Mouse (Mus musculus) ES-E14 (cell line): ENCODE data around the gene Gpd1. TPM values are rescaled to one million over a fixed set of nuclear protein-coding genes. Genes with fewer than 3 reads are reported as not detected.
"Not testable (repeated sequence)": the region's sequence is repeated elsewhere in the genome, so short reads cannot be mapped to it uniquely, and the experiment has no call there.

Source experiments
- DNase-seq: peaks from one replicate; pipeline ENCODE4 v3.0.0-alpha.2; 2013; ENCODE audit warnings: low read depth, low spot score
- H3K27ac ChIP-seq: 2 replicates; pipeline ENCODE4 v1.5.1; 2012; ENCODE audit warnings: low read depth, mild to moderate bottlenecking, low read length, moderate library complexity, mixed read lengths; ENCODE audit not compliant: poor library complexity, insufficient read depth, severe bottlenecking
- H3K36me3 ChIP-seq: 2 replicates; pipeline ENCODE4 v1.6.1; 2012; ENCODE audit warnings: mild to moderate bottlenecking, low read length, moderate library complexity, mixed read lengths; ENCODE audit not compliant: control insufficient read depth, poor library complexity, insufficient read depth, severe bottlenecking
- H3K4me1 ChIP-seq, 2 experiments: fragments of 150-350 bp in 1 of 2; sonication (generic) in 1 of 2; 2 replicates each; pipeline ENCODE4 v1.6.1; 2012; ENCODE audit warnings: low read length in 2 of 2, mild to moderate bottlenecking in 1 of 2, mixed read lengths in 1 of 2; ENCODE audit not compliant: control insufficient read depth in 2 of 2, insufficient read depth in 2 of 2, poor library complexity in 1 of 2
- H3K4me3 ChIP-seq, 2 experiments: fragments of 150-350 bp in 1 of 2; sonication (generic) in 1 of 2; 2 replicates each; pipeline ENCODE4 v1.5.1; 2012; ENCODE audit warnings: low read length in 2 of 2, low read depth in 1 of 2, mild to moderate bottlenecking in 1 of 2, mixed read lengths in 1 of 2; ENCODE audit not compliant: insufficient read depth in 1 of 2, poor library complexity in 1 of 2, severe bottlenecking in 1 of 2
- H3K9ac ChIP-seq: 2 replicates; pipeline ENCODE4 v1.6.1; 2012; ENCODE audit warnings: low read depth, mild to moderate bottlenecking, low read length, mixed read lengths; ENCODE audit not compliant: poor library complexity, insufficient read depth, severe bottlenecking
- H3K9me3 ChIP-seq: fragments of 150-350 bp; sonication (generic); 2 replicates; pipeline ENCODE4 v1.6.1; 2012; ENCODE audit warnings: low read depth, mild to moderate bottlenecking, low read length; ENCODE audit not compliant: control insufficient read depth, insufficient read depth
- CHD2 ChIP-seq: IDR thresholded peaks from 2 replicates; pipeline ENCODE4 v1.6.1; 2014; ENCODE audit warnings: mild to moderate bottlenecking, low read depth, low read length, inconsistent platforms
- HCFC1 ChIP-seq: IDR thresholded peaks from 2 replicates; pipeline ENCODE4 v1.6.1; 2012; ENCODE audit warnings: low read length, inconsistent platforms, borderline replicate concordance; ENCODE audit not compliant: insufficient read depth
- MAFK ChIP-seq: IDR thresholded peaks from 2 replicates; pipeline ENCODE4 v1.6.1; 2014; ENCODE audit warnings: mild to moderate bottlenecking, low read depth, low read length, inconsistent platforms; ENCODE audit not compliant: insufficient read depth
- ZC3H11A ChIP-seq: IDR thresholded peaks from 2 replicates; pipeline ENCODE4 v1.6.1; 2012; ENCODE audit warnings: low read depth, mild to moderate bottlenecking, inconsistent platforms, low read length, borderline replicate concordance
- ZNF384 ChIP-seq: IDR thresholded peaks from 2 replicates; pipeline ENCODE4 v1.6.1; 2012; ENCODE audit warnings: low read depth, low read length, inconsistent platforms
- in situ Hi-C, 2 experiments: fragments of 600-800 bp; cut with MboI; formaldehyde crosslinking; loops; one replicate each; pipeline ENCODE4 v1.15.1; 2025; ENCODE audit warnings: low sequenced_read_pairs in 2 of 2, inconsistent platforms in 1 of 2; ENCODE audit not compliant: unreplicated experiment in 2 of 2
- total RNA-seq: library from RNA; depleted of rRNA; stranded (reverse); fragments of 300-350 nt; gene quantifications from 2 replicates; pipeline ENCODE4 v1.2.3, GENCODE M21; 2012

Gene Gpd1
- total RNA-seq, 1 experiment, result 0.85 TPM

DNA sequence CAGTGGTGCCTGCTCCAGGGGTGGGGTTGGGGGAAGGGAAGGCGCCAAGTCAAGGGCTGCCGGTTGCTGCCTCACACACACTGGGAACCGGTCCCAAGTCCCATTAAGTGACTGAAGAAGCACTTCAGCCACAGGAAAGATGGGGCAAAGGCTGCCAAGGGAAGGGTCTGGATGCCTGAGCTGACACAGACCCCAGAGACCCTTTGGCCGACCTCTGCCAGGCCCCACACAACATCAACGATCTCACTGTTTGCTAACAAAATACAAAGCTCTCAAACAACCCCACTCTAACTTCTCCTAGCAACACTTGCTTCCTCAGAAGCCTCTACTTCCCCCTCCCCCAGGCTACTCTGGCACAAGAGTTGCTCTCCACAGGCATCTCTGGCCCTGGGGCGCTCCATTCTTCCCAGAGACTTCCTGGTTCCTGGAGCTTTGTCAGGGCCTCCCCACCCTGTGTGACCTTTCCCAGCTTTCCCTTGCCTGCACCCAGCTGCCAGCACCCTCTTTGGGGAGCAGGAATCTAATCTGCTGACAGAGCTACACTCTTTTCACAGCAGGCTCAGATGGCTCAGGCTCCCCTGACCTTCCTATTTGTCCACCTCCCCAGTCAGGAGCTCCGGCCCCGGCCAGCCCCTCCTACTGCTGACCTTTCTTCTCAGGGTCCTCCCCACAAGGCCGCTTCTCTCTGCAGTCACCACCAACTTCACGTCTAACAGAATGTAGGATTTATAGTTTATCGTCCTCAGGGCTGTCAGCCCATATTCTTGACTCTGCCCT is 6.4 kb downstream of the Gpd1 start:
- no peak for TF ChIP-seq HCFC1
- peaks cover 4% of the 10 kb centered on the region; the same call in 1 of the 2 replicates for H3K36me3 ChIP-seq
- H3K4me1 ChIP-seq, result peaks cover 5 to 30% of the 10 kb centered on the region in 2 experiments; a peak in 3 of 4 replicates
- H3K9ac ChIP-seq, result 0 out of 2 replicates have a peak overlapping the region, but pooled peaks have one; percentile 28
- peak overlapping the region; percentile 53; the same call in 1 of the 2 replicates for H3K27ac ChIP-seq
- 0 out of 4 replicates have a peak overlapping the region, but pooled peaks have one; percentile 11 to 19 for H3K4me3 ChIP-seq
- in situ Hi-C loops, result no loop called here
- no peaks in the 10 kb centered on the region for H3K9me3 ChIP-seq
- no peak for DNase-seq

DNA sequence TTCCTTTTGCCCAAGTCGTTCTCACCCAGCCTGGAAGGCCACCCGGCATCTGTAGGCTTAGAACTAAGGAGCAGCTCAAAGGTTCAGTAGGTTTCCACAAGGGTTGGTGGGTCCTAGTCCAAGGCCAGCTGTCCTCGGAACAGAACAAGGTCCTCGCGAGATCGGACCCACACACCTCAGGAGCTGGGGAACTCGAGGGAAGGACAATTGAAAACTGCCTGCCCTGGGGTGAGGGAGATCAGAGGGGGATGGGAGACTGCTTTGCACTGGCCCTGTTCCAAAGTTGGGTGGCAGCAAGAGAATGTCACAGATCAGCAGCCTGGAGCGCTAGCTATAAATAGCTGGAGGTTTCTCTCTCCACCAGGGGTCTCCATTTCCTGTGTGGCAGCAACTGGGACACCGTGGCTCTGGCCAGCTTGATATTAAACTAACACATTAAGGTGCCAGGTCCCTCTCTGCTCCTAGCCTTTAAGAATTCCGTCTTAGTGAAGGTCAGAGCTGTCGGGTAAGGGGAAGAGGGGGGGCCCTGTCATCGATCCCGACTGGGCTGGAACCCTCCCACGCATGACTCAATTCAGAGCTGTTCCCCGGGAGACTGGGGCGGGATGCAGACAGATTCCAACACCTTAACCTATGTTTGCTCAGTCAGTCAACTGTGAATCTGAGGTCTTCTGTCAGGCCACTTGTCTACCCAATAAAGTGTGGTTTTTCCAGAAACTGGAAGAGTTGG is 7.1 kb downstream of the Gpd1 start:
- Histone ChIP-seq H3K27ac (peak overlapping the region; percentile 32; the same call in 1 of the 2 replicates), H3K9ac (peak overlapping the region; percentile 1; the same call in 1 of the 2 replicates), H3K4me1 (peaks cover 5 to 30% of the 10 kb centered on the region in 2 experiments; a peak in 3 of 4 replicates), H3K9me3 (no peaks in the 10 kb centered on the region), H3K36me3 (peaks cover 4% of the 10 kb centered on the region; the same call in 1 of the 2 replicates), H3K4me3 (peak overlapping the region in 1 of 2 experiments; percentile 28; a peak in 2 of 4 replicates)
- in situ Hi-C loops, result no loop called here
- TF ChIP-seq ZC3H11A (no peak), ZNF384 (no peak), MAFK (no peak), CHD2 (no peak), HCFC1 (no peak)
- no peak for DNase-seq

DNA sequence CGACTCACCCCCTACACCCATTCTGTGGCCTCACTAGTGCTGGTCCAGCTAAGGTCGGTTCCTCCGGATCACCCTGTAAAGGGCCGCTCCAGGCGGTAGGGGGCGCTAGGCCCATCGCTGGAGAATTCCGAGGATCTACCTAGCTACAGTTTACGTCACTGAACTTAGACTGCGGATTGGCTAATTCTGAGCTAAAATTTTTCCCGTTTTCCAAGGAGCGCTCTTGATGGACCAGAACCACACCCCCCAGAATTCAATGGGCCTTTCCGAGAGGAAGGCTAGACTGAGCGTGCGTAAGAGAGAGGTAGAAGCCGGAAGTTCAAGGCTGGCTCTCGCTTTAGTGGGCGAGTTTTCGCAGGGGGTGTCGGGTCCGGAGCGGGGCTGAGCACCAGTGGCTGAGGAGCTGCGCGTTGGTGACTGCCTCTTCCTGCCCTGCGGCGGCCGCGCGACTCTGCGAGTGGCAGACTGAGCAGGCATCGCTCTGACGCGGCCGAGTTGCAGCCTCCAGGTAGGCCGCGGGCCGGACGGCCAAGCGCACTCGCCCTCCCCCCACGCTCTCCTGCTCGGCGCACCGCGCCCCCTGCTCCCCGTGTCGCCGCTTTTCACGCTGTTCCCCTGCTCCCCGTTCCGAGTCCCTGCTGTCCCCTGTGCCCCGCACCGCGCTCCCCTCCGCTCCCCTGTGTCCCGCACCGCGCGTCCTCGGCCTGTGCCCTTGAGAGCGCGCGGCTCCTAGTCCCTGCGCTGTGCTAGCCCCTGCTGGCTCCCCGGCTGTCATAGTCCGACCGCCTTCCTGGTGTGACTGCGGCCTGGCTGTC is 8.2 kb downstream of the Gpd1 start, which contains the start of gene Cox14:
Cox14 (plus strand) TSS at position 278 of the 815 bp plus-strand sequence.
- Histone ChIP-seq H3K9me3 (no peaks in the 10 kb centered on the region), H3K4me3 (peak within 1 kb of the TSS; percentile 76 to 96), H3K36me3 (peaks cover 4% of the 10 kb centered on the region; the same call in 1 of the 2 replicates), H3K9ac (peak within 1 kb of the TSS; percentile 90), H3K27ac (peak within 1 kb of the TSS; percentile 17; the same call in 1 of the 2 replicates), H3K4me1 (peaks cover 5 to 27% of the 10 kb centered on the region in 2 experiments; a peak in 3 of 4 replicates)
- DNase-seq, result peak; percentile 97
- in situ Hi-C loops, result no loop called here
- TF ChIP-seq ZNF384, result no peak
- TF ChIP-seq MAFK, result no peak
- peak; percentile 98 for TF ChIP-seq CHD2
- no peak for TF ChIP-seq ZC3H11A
- peak; percentile 89 for TF ChIP-seq HCFC1

DNA sequence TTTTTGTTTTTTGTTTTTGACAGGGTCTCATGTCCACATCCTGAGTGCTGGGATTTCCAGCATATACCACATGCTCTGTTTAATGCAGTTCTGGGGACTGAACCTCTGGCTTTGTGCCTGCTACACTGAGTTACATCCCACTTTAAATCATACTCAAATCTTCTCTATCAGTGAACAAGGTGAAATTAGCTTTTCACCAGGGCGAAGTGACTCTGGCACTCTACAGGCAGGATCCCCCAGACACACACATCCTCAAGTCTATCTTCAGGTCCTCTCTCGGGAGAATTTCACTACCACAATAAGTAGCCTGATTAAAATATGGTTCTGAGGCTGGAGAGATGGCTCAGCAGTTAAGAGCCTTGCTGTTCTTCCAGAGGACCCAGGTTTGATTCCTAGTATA is 9.2 kb downstream of the Gpd1 start:
- no peaks in the 10 kb centered on the region for H3K9me3 ChIP-seq
- DNase-seq, result no peak
- H3K4me3 ChIP-seq, result peak overlapping the region in 1 of 2 experiments; percentile 76; a peak in 2 of 4 replicates
- peaks cover 4% of the 10 kb centered on the region; the same call in 1 of the 2 replicates for H3K36me3 ChIP-seq
- peaks cover 5 to 27% of the 10 kb centered on the region in 2 experiments; a peak in 3 of 4 replicates for H3K4me1 ChIP-seq
- no peak overlapping the region for H3K27ac ChIP-seq
- no peak for TF ChIP-seq CHD2
- TF ChIP-seq MAFK, result no peak
- no peak for TF ChIP-seq ZNF384
- H3K9ac ChIP-seq, result no peak overlapping the region; the same call in 1 of the 2 replicates
- in situ Hi-C loops, result no loop called here

DNA sequence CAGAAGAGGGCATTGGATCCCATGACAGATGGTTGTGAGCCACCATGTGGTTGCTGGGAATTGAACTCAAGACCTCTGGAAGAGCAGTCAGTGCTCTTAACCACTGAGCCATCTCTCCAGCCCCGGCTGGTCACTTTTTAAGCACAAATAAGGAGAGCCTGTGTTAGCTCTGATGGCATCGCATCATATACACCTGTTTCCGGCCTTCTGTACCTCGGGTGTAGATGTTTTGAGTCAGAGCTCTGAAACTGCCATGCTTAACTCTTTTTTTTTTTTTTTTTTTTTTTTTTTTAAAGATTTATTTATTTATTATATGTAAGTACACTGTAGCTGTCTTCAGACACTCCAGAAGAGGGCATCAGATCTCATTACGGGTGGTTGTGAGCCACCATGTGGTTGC is 9.7 kb downstream of the Gpd1 start:
- peaks cover 5 to 25% of the 10 kb centered on the region in 2 experiments; a peak in 3 of 4 replicates for H3K4me1 ChIP-seq
- H3K36me3 ChIP-seq, in situ Hi-C loops, DNase-seq, H3K4me3 ChIP-seq, H3K9me3 ChIP-seq, H3K9ac ChIP-seq, H3K27ac ChIP-seq: not testable (repeated sequence)
